Mouse (Mus musculus): Measurements from ENCODE around the gene Pla2g4c. TPM values are rescaled to one million over a fixed set of nuclear protein-coding genes. Genes with fewer than 3 reads are reported as not detected.

Pla2g4c gene
- polyA plus RNA-seq, 1 experiment, result 0.04 TPM

GRCm38 (mm10) chr7:13310493-13311199 is 13.8 kb upstream of the Pla2g4c start:
- TF ChIP-seq GATA1 (IDR thresholded peaks at IDR 0.05; ENCODE audit: low read length), result no peak

GRCm38 (mm10) chr7:13311401-13311800 is 13.1 kb upstream of the Pla2g4c start:
- no peak for TF ChIP-seq GATA1 (IDR thresholded peaks at IDR 0.05; ENCODE audit: low read length)

- TF ChIP-seq GATA1 (IDR thresholded peaks at IDR 0.05; ENCODE audit: low read length), result no peak
Observed at GRCm38 (mm10) chr7:13314095-13314597, 10.3 kb upstream of the Pla2g4c start.

- no peak for TF ChIP-seq GATA1 (IDR thresholded peaks at IDR 0.05; ENCODE audit: low read length)
Observed at GRCm38 (mm10) chr7:13321424-13321823, 3.0 kb upstream of the Pla2g4c start.

- no peak for TF ChIP-seq GATA1 (IDR thresholded peaks at IDR 0.05; ENCODE audit: low read length)
Observed at GRCm38 (mm10) chr7:13330575-13330974, 6.1 kb downstream of the Pla2g4c start.

- no peak for TF ChIP-seq GATA1 (IDR thresholded peaks at IDR 0.05; ENCODE audit: low read length)
Observed at GRCm38 (mm10) chr7:13355943-13356342, 31.5 kb downstream of the Pla2g4c start.

- TF ChIP-seq GATA1 (IDR thresholded peaks at IDR 0.05; ENCODE audit: low read length), result no peak
Observed at GRCm38 (mm10) chr7:13380588-13380987, 56.1 kb downstream of the Pla2g4c start.

- TF ChIP-seq GATA1 (IDR thresholded peaks at IDR 0.05; ENCODE audit: low read length), result no peak
Observed at GRCm38 (mm10) chr7:13397832-13398231, 73.4 kb downstream of the Pla2g4c start, which contains the start of gene Cabp5. Cabp5 (plus strand) TSS chr7:13398132.

Other genes with a start within 250 kb of the Pla2g4c start
- gene Vmn1r85, start 229.5 kb upstream of the Pla2g4c start, polyA plus RNA-seq (2012), result not detected in 2 replicates
- not detected in 2 replicates for gene Vmn1r86, start 204.7 kb upstream of the Pla2g4c start, polyA plus RNA-seq (2012)
- not detected in 2 replicates for gene Vmn1r87, start 184.5 kb upstream of the Pla2g4c start, polyA plus RNA-seq (2012)
- gene Vmn1r88, start 165.1 kb upstream of the Pla2g4c start, polyA plus RNA-seq (2012), result not detected in 2 replicates
- not detected in 2 replicates for gene Vmn1r89, start 111.6 kb upstream of the Pla2g4c start, polyA plus RNA-seq (2012)
- gene Lig1, start 47.4 kb upstream of the Pla2g4c start, polyA plus RNA-seq (2012), result 111 and 121 TPM in 2 replicates
- 2.4 and 2.7 TPM in 2 replicates for gene Zswim9, start 45.9 kb upstream of the Pla2g4c start, polyA plus RNA-seq (2012)
- gene Cabp5, start 73.5 kb downstream of the Pla2g4c start, polyA plus RNA-seq (2012), result not detected in 2 replicates
- gene Bsph1, start 126.2 kb downstream of the Pla2g4c start, polyA plus RNA-seq (2012), result not detected in 2 replicates
- not detected in 2 replicates for gene Bsph2, start 246.4 kb downstream of the Pla2g4c start, polyA plus RNA-seq (2012)

Measured in G1E-ER4 (cell line).